Mouse (Mus musculus) c-Kit-positive CD71-positive TER-119-positive erythroid progenitor cells, embryonic 14.5 days (primary cell): ENCODE data around the gene Atp2b2.
A peak's percentile ranks its signal among the peaks of the same experiment; 100 is the strongest.

Source experiments
- DNase-seq: peaks from one replicate; pipeline ENCODE4 v3.0.0-alpha.2; 2013; ENCODE audit warnings: low spot score

Atp2b2 gene

GRCm38 (mm10) chr6:113857310-113857873 is 185.0 kb downstream of the Atp2b2 start:
- no peak for DNase-seq

DNA sequence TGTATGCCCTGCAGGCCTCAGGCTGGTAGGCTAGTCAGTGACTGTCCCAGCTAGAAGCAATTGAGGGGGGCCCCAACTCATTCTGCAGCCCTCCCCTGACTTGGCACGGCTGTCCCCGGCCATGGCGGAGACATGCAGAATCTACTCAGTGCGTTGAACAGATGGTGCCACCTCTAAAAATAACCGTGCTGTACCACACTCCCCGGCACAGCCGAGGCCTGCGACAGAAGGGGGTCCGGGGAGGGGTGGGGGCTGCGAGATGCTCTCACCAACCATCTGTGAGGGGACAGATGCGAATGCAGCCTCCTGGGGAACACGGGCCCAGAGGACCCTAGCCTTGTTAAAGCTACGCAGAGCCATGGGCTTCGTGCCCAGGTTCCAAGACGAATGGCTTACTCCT is 185.6 kb downstream of the Atp2b2 start:
- DNase-seq, result no peak

DNA sequence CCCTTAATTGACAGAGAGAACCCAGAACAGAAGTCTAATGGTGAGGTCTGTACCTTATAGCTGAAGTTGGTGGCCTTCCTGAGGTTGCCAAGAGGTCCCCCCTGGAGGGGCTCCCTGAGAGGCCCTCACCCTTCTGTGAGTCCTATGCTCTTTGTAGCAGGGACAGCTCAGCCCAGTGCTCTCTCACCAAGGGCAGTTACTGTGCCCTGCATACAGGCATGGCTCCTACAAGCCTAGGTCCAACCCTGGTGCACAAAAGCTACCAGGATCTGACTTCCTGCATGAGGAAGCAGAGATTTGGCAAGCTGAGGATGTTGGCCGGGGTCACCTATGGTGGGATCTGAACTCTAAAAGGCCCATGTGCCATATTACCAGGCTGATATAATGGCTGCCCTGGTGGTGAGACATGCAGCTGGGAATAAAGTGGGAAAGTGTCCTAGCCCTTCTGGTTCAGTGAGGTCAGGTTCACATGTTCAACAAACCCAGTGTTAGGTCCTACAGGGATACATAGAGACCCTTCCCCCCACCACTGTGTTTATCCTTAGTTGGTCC is 186.2 kb downstream of the Atp2b2 start:
- DNase-seq, result no peak

DNA sequence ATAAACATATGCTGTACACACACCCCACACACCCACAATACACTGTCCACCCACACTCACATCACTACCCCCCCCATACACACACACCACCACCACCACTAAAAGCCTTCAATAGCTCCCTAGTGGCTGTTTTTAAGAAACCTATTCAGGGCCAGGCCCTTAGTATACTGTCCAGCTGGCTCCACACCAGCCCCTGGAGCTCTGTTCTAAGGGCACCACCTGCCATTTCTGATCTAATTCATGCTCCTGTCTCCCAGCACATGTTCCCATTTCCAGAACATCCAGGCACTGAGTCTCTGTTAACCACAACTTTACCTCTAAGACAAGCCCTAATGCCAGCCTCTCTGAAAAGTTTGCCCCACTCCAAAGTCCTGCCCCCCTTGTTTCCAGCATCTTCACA is 186.8 kb downstream of the Atp2b2 start:
- no peak for DNase-seq

GRCm38 (mm10) chr6:113852318-113852717 is 190.1 kb downstream of the Atp2b2 start:
- DNase-seq, result peak; percentile 8

DNA sequence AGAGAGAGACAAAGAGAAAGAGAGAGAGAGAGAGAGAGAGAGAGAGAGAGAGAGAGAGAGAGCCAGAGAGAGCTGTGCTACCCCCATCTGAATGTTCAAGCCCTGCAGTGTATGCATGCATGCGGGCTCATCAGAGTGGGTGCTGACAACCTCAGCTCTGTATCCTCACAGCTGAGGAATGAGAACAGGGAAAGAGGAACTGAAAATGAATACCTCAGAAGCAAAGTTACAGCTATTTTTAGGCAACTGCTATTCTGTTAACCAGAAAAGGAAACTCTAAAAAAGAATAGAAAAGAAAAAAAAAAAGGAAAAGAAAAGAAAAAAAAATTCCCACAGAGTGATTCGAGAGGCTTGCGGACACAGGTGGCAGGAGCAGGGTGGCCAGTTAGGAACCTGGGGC is 192.6 kb downstream of the Atp2b2 start:
- no peak for DNase-seq

DNA sequence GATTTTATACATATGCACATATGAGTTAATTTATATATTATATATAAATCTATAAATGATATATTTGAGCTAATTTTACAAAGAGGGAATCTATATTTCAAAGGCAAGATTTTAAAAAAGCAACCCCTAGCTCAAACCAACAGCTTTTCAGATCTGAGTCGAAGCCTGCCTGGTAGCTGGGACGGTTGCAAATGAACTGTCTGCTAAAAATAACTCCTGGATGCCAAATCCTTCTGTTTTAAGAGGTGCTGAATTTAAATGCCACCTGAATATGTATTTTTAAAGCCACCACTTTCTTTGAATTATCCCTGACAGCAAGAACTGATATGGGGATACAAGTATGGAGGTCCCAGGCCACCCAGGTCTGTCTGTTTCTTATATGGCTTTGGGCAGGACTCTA is 193.8 kb downstream of the Atp2b2 start:
- no peak for DNase-seq

GRCm38 (mm10) chr6:113847092-113847491 is 195.3 kb downstream of the Atp2b2 start:
- DNase-seq, result no peak

DNA sequence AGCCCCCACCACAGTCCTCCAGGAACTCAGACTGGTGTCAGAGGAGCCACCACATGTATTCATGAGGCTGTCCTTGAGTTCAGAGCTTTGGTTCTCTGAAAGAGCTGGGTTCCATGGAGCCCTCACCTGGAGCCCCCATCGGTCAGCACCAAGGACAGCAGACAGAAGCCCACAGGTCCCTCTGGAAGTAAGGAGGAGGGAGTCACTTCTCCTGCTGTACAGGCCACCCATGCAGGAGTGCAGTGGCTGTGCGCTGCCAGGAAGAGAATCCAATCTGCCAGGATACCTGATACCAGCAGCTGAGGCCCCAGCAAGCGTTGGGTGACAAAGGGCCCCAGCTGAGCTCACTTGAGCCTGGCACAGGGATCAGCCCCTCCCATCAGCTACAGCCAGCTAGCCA is 199.2 kb downstream of the Atp2b2 start:
- no peak for DNase-seq

DNA sequence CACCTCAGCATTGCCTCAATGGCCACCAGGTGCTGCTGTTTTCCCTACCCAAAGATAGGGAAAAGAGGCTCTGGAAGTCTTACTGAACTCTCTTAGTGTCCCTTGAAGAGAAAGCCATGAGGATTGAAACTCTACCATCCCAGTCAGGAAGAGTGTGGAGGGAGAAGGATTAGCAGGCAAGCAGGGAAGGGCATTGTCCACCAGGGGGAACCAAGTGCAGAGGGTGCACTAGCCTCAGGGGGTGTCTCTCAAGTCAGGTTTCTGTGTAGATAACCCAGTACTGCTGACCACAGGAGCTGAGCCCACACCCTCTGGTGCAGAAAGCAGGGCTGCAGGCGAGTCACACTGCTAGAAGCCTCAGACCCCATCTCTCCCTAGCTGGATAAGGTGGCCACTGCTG is 203.9 kb downstream of the Atp2b2 start:
- DNase-seq, result no peak

DNA sequence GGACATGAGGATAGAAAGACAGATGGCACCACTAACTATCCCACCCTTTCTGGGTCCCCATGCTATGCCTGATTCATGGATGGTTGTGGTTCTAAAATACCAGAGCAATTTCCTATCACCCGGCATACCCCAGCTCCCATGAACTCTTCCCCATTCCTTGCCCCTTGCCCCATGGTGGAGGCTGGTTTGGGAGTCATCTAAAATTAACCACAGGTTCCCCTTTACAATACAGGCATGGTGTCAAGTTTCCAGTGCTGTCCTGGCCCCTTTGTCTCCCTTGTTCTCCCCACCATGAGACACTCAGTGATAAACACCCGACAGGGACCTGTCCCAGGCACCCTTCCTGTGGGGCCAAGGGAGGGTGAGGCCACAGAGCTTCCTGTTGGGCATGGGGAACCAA is 204.7 kb downstream of the Atp2b2 start:
- DNase-seq, result no peak

- no peak for DNase-seq
Observed at GRCm38 (mm10) chr6:113836545-113836944, 205.9 kb downstream of the Atp2b2 start.

DNA sequence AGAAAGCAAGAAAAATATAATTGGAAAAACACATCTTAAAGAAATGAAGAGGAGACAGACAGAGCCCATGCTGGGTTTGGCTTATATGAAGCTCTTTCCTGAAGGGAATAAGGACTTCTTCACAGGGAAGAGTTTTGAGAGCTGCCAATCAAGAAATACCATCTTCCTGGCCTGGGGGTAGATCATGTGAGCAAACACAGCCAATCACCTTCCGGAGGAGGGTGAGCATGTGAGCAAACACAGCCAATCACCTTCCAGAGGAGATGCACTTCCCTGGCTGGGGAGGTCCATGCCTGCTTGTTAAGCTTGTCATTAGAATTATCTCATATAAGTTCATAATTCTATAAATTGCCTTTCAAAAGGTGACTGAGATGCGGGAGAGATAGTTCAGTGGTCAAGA is 211.9 kb downstream of the Atp2b2 start:
- DNase-seq, result no peak

DNA sequence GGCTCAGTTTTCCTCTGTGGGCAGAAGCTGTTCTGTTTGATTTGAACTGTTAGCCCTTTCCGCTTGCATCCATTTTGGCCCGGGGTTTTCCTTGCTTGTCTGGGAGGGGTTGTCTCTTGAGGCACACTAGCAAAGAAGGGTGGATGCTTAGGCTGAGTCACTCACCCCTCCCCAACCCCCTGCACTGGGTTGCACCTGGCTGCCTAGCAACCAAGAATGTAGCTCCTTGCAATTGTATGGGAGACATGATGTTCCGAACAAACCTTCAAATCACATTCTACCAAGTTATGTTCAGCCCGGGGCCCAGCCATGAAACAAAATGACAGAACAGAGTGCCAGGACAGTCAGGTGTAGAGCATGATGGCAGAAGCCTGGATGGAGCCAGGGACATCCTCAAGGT is 215.1 kb downstream of the Atp2b2 start:
- DNase-seq, result no peak

GRCm38 (mm10) chr6:113822417-113822816 is 220.0 kb downstream of the Atp2b2 start:
- peak; percentile 34 for DNase-seq

DNA sequence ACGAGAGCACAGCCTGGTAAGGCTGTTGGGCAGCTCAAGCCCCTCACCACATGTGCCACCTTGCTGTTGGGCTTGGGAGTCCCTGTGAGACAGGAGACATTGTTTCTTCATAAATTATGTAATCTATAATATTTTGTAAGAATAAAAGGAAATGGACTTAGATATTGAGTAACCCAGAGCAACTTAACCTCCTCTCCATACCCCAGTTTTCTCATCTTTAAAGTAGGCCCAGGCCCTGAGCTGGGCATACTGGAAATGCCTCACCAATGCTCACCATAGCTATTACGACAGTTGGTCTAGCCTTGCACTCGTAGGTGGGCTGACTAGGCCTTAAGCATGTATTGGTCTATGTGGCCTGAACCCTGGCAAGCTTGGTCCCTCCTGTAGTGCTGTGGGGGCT is 225.7 kb downstream of the Atp2b2 start:
- DNase-seq, result no peak

DNA sequence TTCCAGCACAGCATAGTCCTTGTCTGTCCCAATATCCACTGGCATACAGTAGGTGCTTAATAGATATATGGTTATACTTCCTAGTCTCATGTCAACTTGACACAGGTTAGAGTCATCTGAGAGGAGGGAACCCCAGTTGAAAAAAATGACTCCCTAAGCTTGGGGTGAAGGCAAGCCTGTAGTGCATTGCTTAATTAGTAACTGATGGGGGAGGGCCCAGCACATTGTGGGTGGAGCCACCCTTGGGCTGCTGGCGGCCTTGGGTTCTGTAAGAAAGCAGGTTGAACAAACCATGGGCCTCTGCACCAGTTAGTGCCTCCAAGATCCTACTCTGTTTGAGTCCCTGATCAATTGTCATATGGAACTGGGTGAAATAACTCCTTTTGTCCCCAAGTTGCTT is 231.0 kb downstream of the Atp2b2 start:
- DNase-seq, result no peak

DNA sequence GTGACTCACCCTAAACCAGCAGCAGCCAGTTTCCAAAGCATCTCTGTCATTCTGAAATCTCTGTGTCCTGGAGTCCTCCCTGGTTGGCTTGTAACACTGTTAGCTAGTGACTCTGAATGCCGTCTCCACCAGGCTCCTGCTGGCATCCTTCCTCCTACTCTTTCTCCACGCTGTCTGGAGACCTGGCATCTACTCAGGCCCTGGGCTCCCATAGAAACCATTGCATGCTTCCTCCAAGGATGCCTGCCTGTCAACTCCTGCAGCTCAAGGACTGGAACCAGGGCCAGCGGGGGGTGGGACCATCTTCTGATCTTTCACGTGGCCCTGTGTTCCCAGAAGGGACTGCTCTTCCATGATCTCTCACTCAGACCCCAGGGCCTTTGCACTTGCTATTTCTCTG is 231.7 kb downstream of the Atp2b2 start:
- DNase-seq, result no peak

- no peak for DNase-seq
Observed at GRCm38 (mm10) chr6:113806241-113806640, 236.2 kb downstream of the Atp2b2 start.

DNA sequence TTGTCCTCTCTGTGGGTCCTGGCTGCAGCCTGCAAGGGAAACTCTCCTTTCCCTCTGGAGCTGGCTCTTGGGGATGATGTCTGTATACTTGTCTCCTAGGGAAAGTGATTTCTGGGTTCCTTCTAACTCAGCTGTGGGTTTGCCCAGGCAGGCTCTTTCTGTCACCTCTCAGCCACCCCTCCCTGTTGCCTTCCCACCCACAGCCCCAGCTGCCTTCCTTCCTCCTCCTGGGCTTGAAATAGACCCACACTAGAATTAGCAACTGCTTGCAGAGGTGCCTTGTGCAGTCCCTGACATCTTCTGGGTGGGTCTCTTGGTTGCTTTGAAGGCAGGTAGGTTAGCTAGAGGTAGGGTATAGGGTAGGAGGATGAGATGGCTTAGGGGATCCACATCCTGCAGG is 241.2 kb downstream of the Atp2b2 start:
- no peak for DNase-seq

GRCm38 (mm10) chr6:113799915-113800314 is 242.5 kb downstream of the Atp2b2 start:
- DNase-seq, result no peak

GRCm38 (mm10) chr6:113799349-113799748 is 243.1 kb downstream of the Atp2b2 start:
- DNase-seq, result no peak

GRCm38 (mm10) chr6:113798921-113799320 is 243.5 kb downstream of the Atp2b2 start:
- no peak for DNase-seq

DNA sequence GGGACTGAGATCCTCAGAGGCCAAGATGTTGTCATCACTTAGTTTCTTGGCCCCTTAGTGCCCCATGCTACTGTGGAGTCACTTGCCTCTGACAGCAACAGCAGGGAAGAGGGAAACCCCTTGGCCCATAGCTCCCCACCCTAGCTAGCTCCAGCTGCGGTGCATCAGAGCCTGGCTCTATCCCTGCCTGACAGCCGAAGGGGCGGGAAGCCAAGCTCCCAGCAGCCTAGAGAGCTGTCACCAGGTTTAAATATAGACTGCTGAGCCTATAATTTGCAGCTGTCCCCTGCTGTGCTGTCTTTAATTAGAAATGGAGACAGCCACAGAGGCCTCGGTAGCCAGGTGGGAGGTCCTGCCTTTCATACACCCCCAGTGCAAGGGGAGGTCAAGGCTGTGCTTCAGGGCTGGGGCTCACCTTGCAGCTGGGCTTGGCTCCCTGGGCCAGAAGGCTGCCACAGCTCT is 247.1 kb downstream of the Atp2b2 start:
- DNase-seq, result no peak
